Mouse (Mus musculus): ENCODE measurements around the gene Gm3417. TPM values are rescaled to one million over a fixed set of nuclear protein-coding genes. Genes with fewer than 3 reads are reported as not detected.
"Not testable (repeated sequence)": the region's sequence is repeated elsewhere in the genome, so short reads cannot be mapped to it uniquely, and the experiment has no call there.

Gm3417 gene
- polyA plus RNA-seq, 2 experiments, result 0.61 to 0.98 TPM

DNA sequence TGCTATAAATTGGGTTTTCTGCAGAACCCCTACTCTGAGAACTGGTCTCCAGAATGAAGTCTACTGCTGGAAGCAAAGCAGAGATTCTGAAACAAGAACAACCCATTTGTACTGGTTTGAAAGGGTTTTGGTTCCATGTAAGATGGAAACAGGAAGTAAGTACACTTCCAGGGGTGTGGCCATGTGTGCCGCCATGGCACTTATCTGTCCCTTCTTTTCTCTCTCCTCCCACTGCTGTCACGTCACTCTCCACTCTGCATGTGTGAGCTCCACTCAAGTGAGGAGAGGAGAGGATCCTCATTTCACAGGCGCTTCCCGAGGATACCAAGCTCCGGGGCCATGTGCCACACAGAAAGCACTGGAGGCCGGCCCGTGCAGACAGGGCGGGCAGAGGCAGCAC is 25.1 kb downstream of the Gm3417 start:
- H3K36me3 ChIP-seq (replicated peaks; ENCODE audit: control insufficient read depth, insufficient read depth, low read depth), result peaks cover 67% of the 10 kb centered on the region
- no peak overlapping the region; the same call in 1 of the 2 replicates for H3K27ac ChIP-seq
- 70% methylated on average over 8 of the region's 8 CpGs for WGBS (ENCODE audit: insufficient replicate concordance)

GRCm38 (mm10) chr17:14949161-14949827 is 29.3 kb downstream of the Gm3417 start:
- H3K4me3 ChIP-seq (ENCODE audit: insufficient read depth in 1 of 2, low read depth in 2 of 2, low read length in 2 of 2), result no peak overlapping the region
- H3K36me3 ChIP-seq (replicated peaks; ENCODE audit: control insufficient read depth, insufficient read depth, low read depth), result peaks cover 70% of the 10 kb centered on the region
- ATAC-seq (ENCODE audit: insufficient read depth) (no peak), DNase-seq (ENCODE audit: low read depth in 3 of 3, low spot score in 3 of 3) (no peak)
- no peak overlapping the region for H3K4me2 ChIP-seq (ENCODE audit: low read depth)
- TF ChIP-seq EP300 (IDR thresholded peaks at IDR 0.05; ENCODE audit: low read depth) (no peak), CTCF (IDR thresholded peaks at IDR 0.05; ENCODE audit: low read depth) (no peak)
- no peak overlapping the region for H3K27ac ChIP-seq
- H3K9ac ChIP-seq (replicated peaks), result no peak overlapping the region
- no peaks in the 10 kb centered on the region for H3K27me3 ChIP-seq (ENCODE audit: control insufficient read depth, insufficient read depth, low read length)
- H3K9me3 ChIP-seq (ENCODE audit: control insufficient read depth, low read length), result no peaks in the 10 kb centered on the region
- WGBS (ENCODE audit: insufficient replicate concordance), result 80% methylated on average over 7 of the region's 7 CpGs
- peaks cover 3 to 7% of the 10 kb centered on the region in 2 experiments for H3K4me1 ChIP-seq (replicated peaks; ENCODE audit: control insufficient read depth in 2 of 2, insufficient read depth in 2 of 2, low read length in 1 of 2)

More for the DNA sequence above, 25.1 kb downstream of the Gm3417 start:
- no peak overlapping the region for H3K4me2 ChIP-seq (ENCODE audit: low read depth)
- H3K4me3 ChIP-seq (ENCODE audit: insufficient read depth in 1 of 2, low read depth in 2 of 2, low read length in 2 of 2), result no peak overlapping the region
- peaks cover 3 to 7% of the 10 kb centered on the region in 2 experiments for H3K4me1 ChIP-seq (replicated peaks; ENCODE audit: control insufficient read depth in 2 of 2, insufficient read depth in 2 of 2, low read length in 1 of 2)
- no peak overlapping the region for H3K9ac ChIP-seq (replicated peaks)
- H3K9me3 ChIP-seq (ENCODE audit: control insufficient read depth, low read length), result no peaks in the 10 kb centered on the region
- TF ChIP-seq EP300 (IDR thresholded peaks at IDR 0.05; ENCODE audit: low read depth) (no peak), CTCF (IDR thresholded peaks at IDR 0.05; ENCODE audit: low read depth) (no peak)
- no peaks in the 10 kb centered on the region for H3K27me3 ChIP-seq (ENCODE audit: control insufficient read depth, insufficient read depth, low read length)
- DNase-seq (ENCODE audit: low read depth in 3 of 3, low spot score in 3 of 3) (peak in 1 of 3 experiments; percentile 32), ATAC-seq (ENCODE audit: insufficient read depth) (peak; percentile 63; the same call in 1 of the 2 replicates)

DNA sequence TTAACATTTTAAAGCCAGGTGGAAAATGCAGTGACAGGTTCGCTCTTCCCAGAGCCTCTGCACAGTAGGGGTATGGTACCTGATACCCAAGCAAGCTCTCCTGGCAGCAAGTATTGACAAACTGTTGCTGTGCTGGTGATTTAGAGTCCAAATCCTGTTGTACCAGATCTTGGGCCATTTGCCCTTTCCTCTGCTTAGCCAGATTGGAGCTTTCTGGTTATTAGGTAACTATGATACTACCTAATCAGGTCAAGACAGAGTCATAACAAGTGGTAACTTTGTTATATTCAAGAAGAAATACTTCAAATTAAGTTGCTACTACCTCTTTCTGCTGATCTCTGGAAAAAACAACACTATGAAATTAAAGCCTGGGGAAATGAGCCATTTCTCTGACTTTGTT is 34.0 kb downstream of the Gm3417 start:
- TF ChIP-seq EP300 (IDR thresholded peaks at IDR 0.05; ENCODE audit: low read depth), result no peak
- no peak for TF ChIP-seq CTCF (IDR thresholded peaks at IDR 0.05; ENCODE audit: low read depth)
- Histone ChIP-seq H3K4me2 (ENCODE audit: low read depth) (peak overlapping the region; percentile 71), H3K36me3 (replicated peaks; ENCODE audit: control insufficient read depth, insufficient read depth, low read depth) (peaks cover 34% of the 10 kb centered on the region), H3K27ac (no peak overlapping the region), H3K27me3 (ENCODE audit: control insufficient read depth, insufficient read depth, low read length) (no peaks in the 10 kb centered on the region), H3K9ac (replicated peaks) (peak overlapping the region; percentile 21; the same call in 1 of the 2 replicates), H3K9me3 (ENCODE audit: control insufficient read depth, low read length) (no peaks in the 10 kb centered on the region), H3K4me1 (replicated peaks; ENCODE audit: control insufficient read depth in 2 of 2, insufficient read depth in 2 of 2, low read length in 1 of 2) (peaks cover 7 to 9% of the 10 kb centered on the region in 2 experiments; a peak in 3 of 4 replicates), H3K4me3 (ENCODE audit: insufficient read depth in 1 of 2, low read depth in 2 of 2, low read length in 2 of 2) (no peak overlapping the region)
- DNase-seq (ENCODE audit: low read depth in 3 of 3, low spot score in 3 of 3), result no peak
- WGBS (ENCODE audit: insufficient replicate concordance), result 91% methylated on average over 1 of the region's 1 CpGs
- ATAC-seq (ENCODE audit: insufficient read depth), result no peak

DNA sequence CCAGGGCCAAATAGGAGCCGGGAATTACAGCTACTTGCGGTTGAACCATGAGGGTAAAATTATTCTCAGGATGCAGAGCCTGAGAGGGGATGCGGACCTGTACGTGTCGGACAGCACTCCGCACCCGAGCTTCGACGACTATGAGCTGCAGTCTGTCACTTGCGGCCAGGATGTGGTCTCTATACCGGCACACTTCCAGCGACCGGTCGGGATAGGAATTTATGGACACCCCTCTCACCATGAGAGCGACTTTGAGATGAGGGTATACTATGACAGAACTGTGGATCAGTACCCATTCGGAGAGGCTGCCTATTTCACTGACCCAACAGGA is 34.9 kb downstream of the Gm3417 start:
- H3K27me3 ChIP-seq (ENCODE audit: control insufficient read depth, insufficient read depth, low read length), result no peaks in the 10 kb centered on the region
- ATAC-seq (ENCODE audit: insufficient read depth), result peak; percentile 11
- WGBS (ENCODE audit: insufficient replicate concordance), result 13% methylated on average over 16 of the region's 16 CpGs

GRCm38 (mm10) chr17:14943009-14943728 is 35.4 kb downstream of the Gm3417 start, which contains the start of the genes Wdr27 and 1600012H06Rik:
Gene Wdr27, minus strand, starts transcription at chr17:14943158.
Gene 1600012H06Rik, plus strand, starts transcription at chr17:14943184.
- TF ChIP-seq CTCF (IDR thresholded peaks at IDR 0.05; ENCODE audit: low read depth), result peak; percentile 11; the same call in 1 of the 2 replicates
- peak; percentile 84 for TF ChIP-seq EP300 (IDR thresholded peaks at IDR 0.05; ENCODE audit: low read depth)
- Histone ChIP-seq H3K9ac (replicated peaks) (peak within 1 kb of the TSS; percentile 78), H3K4me3 (ENCODE audit: insufficient read depth in 1 of 2, low read depth in 2 of 2, low read length in 2 of 2) (peak within 1 kb of the TSS; percentile 82 to 88), H3K4me1 (replicated peaks; ENCODE audit: control insufficient read depth in 2 of 2, insufficient read depth in 2 of 2, low read length in 1 of 2) (peaks cover 7 to 9% of the 10 kb centered on the region in 2 experiments; a peak in 3 of 4 replicates), H3K27me3 (ENCODE audit: control insufficient read depth, insufficient read depth, low read length) (no peaks in the 10 kb centered on the region), H3K4me2 (ENCODE audit: low read depth) (peak within 1 kb of the TSS; percentile 71), H3K27ac (peak within 1 kb of the TSS; percentile 50), H3K9me3 (ENCODE audit: control insufficient read depth, low read length) (no peaks in the 10 kb centered on the region), H3K36me3 (replicated peaks; ENCODE audit: control insufficient read depth, insufficient read depth, low read depth) (peaks cover 23% of the 10 kb centered on the region)
- ATAC-seq (ENCODE audit: insufficient read depth) (peak; percentile 97), DNase-seq (ENCODE audit: low read depth in 3 of 3, low spot score in 3 of 3) (peak; percentile 98)
- WGBS (ENCODE audit: insufficient replicate concordance), result under 1% methylated on average over 54 of the region's 54 CpGs

More for the DNA sequence above, 34.9 kb downstream of the Gm3417 start:
- Histone ChIP-seq H3K9me3 (ENCODE audit: control insufficient read depth, low read length) (no peaks in the 10 kb centered on the region), H3K4me3 (ENCODE audit: insufficient read depth in 1 of 2, low read depth in 2 of 2, low read length in 2 of 2) (peak overlapping the region; percentile 82 to 88), H3K4me2 (ENCODE audit: low read depth) (peak overlapping the region; percentile 71), H3K27ac (no peak overlapping the region; the same call in 1 of the 2 replicates), H3K9ac (replicated peaks) (peak overlapping the region; percentile 78), H3K36me3 (replicated peaks; ENCODE audit: control insufficient read depth, insufficient read depth, low read depth) (peaks cover 28% of the 10 kb centered on the region), H3K4me1 (replicated peaks; ENCODE audit: control insufficient read depth in 2 of 2, insufficient read depth in 2 of 2, low read length in 1 of 2) (peaks cover 7 to 9% of the 10 kb centered on the region in 2 experiments; a peak in 3 of 4 replicates)
- TF ChIP-seq CTCF (IDR thresholded peaks at IDR 0.05; ENCODE audit: low read depth) (no peak), EP300 (IDR thresholded peaks at IDR 0.05; ENCODE audit: low read depth) (no peak)
- DNase-seq (ENCODE audit: low read depth in 3 of 3, low spot score in 3 of 3), result no peak

DNA sequence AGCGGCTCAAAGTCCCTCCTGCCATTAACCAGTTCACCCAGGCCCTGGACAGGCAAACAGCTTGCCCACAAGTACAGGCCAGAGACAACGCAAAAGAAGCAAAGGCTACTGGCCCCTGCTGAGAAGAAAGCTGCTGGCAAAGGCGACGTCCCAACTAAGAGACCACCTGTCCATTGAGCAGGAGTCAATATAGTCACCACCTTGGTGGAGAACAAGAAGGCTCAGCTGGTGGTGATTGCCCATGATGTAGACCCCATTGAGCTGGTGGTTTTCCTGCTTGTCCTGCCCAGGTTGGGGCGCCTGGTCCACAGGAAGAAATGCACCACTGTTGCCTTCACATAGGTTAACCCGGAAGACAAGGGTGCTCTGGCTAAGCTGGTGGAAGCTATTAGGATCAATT is 36.4 kb downstream of the Gm3417 start:
- H3K27me3 ChIP-seq (ENCODE audit: control insufficient read depth, insufficient read depth, low read length); H3K9me3 ChIP-seq (ENCODE audit: control insufficient read depth, low read length); H3K4me1 ChIP-seq (replicated peaks; ENCODE audit: control insufficient read depth in 2 of 2, insufficient read depth in 2 of 2, low read length in 1 of 2); DNase-seq (ENCODE audit: low read depth in 3 of 3, low spot score in 3 of 3); H3K27ac ChIP-seq; ATAC-seq (ENCODE audit: insufficient read depth): not testable (repeated sequence)
- H3K4me2 ChIP-seq (ENCODE audit: low read depth), result peak overlapping the region; percentile 71
- H3K9ac ChIP-seq (replicated peaks), result peak overlapping the region; percentile 66
- H3K36me3 ChIP-seq (replicated peaks; ENCODE audit: control insufficient read depth, insufficient read depth, low read depth), result peaks cover 20% of the 10 kb centered on the region
- H3K4me3 ChIP-seq (ENCODE audit: insufficient read depth in 1 of 2, low read depth in 2 of 2, low read length in 2 of 2), result peak overlapping the region in 1 of 2 experiments; percentile 88; a peak in 2 of 4 replicates
- WGBS (ENCODE audit: insufficient replicate concordance), result 61% methylated on average over 6 of the region's 6 CpGs
